Mouse (Mus musculus) cerebellum, adult 11-12 months (tissue): ENCODE measurements at regions not wholly inside any gene's neighbourhood (a gene's known extent, or its start where the extent isn't known, plus 50 kb on each side); places are given as distances from the start of the nearest gene placed in this dataset.

Source experiments
- DNase-seq: peaks from one replicate; pipeline ENCODE4 v3.0.0; 2022

DNA sequence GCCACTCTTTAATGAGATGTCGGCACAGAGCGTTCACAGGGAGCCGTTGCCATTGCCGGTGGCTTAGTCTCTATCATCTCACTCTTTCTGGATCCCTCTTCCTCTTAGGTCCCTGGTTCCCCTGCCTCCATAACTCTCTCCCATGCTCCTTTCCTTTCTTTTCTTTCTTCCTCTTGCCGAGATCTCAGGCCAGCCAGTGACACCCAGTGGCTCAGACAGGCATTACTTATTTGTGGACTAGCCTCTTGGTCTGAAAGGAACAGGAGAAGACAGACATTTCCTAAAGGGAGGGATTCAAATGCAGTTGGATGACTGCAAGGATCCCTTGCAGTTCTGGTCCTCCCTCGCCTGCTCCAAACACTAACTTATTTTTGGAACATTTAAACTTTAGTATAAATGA is 180.5 kb upstream of the Ado start:
- peak; percentile 5 for DNase-seq

DNA sequence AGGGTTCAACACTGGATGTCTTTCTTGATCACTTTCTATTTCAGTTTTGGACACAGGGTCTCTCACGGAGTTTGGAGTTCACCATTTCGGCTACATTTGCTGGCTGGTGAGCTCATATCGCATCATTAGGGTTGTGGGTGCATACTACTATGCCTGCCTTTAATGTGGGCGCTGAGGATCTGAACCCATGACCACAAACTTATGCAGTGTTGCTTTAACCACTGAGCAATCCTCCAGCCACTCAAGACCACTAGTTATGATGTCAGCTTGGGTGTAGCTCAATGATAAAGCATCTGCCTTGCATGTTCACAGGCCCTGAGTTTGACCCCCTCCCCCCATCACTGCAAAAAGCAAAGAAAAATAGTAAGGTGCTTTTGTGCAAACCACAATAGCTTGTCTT is 178.8 kb upstream of the Ado start:
- DNase-seq: no peak

DNA sequence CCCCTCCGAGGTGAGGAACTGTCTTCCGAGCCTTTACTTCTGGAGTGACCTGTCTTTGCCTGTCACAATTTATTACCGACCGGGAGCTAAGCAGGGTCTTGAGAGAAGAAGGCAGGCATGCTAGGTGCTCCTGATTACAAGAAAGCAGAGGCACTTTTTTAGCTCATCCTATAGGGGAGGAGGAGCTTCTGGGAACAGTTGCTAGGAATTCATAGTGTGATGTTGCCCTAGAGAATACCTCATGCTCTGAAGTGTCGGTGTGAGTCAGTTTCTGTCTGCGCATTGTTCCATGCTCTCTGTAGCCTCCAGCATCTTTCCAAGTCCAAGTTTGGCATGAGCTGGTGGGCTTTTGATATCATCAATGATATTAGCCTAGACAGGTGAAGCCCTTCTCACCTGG is 178.0 kb upstream of the Ado start:
- no peak for DNase-seq

DNA sequence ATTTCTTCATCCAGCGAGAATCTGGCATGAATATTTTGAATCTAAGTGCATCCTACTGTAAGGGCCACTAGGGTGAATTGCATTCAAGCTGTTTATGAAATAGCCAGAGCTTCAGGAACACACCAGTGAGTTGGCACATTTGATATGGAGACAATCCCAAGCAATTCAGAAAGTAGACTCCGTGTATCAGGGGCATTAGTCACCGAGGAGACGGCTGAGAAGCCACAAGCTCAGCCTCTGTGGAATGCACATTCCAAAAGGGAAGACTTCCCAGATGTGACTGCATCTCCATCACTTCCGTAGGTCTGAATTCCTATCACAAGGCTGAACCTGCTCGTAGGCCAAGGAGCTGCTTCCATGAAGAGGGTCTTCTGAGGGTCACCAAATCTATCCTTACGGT is 177.6 kb upstream of the Ado start:
- no peak for DNase-seq

DNA sequence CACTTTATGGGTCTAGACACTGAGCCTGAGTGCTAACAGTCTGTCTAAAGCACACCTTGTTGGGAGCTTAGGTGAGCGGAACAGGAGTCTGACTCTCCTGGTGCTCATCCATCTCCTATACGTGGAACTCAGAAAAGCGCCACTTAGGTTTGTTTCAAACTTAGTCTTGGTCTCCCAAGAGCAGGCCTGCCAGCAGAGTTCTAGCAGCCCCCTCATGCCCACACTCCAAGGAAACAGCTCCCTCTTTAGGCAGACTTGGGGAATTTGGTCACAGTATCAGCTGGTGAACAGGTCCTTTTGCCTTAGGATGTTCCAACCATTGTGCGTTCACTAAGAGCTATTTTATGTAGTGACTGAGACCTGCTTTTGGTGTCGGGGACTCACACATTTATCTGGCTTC is 173.0 kb upstream of the Ado start:
- no peak for DNase-seq

DNA sequence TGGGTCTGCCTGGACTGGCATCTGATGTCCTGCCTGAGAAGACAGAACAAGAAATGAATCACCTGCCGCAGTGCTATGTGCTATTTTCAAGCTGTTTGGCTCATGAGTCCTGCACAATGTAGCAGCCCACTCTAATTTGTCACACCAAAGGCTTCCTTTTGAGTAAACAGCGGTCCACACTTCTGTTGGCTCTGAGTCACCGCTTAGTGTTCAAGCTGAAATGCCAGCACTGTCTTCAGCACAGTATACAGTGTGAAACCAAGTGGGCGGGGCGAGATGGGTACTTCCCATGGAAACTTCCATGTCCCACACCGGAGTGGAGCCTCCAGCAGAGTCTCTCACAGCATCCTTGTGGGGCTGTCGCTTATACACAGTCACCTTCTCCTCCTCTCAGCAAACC is 168.8 kb upstream of the Ado start:
- DNase-seq: no peak

DNA sequence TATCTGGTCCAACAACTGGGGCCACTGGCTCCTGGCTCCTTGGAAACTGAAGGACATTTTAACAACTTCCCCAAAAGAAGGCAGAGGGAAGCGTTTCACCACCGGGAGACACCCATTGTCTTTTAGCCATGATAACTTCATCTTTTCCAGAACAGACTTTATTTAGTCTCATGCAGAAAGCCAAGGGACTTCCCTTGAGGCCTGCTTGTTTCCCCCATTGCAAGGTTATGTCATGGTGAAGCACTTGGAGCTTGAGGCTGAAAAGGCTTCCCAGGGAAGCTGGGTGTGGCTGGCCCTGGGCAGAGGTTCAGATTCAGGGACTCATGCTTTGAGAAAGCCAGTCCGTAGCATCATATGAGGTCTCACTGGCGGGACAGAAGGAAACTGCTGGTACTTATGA is 166.3 kb upstream of the Ado start:
- DNase-seq: no peak

DNA sequence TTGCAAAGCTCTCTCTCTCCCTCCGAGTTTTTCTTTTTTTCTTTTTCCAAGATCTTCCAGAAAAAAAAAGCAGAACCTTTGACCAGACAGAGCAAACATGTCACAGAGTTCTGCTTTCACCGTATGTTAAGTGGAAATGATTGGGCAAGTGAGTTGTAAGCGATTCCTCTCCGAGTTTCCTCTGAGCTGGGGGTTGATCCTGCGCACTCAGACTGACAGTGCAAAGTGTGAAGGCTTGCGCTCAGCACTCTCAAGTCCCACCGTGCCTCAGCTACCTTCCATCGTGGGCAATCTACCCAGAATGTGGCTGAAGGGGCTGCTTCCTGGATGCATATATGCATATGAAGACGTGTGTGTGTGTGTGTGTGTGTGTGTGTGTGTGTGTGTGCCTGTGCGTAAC is 164.3 kb upstream of the Ado start:
- DNase-seq: no peak

DNA sequence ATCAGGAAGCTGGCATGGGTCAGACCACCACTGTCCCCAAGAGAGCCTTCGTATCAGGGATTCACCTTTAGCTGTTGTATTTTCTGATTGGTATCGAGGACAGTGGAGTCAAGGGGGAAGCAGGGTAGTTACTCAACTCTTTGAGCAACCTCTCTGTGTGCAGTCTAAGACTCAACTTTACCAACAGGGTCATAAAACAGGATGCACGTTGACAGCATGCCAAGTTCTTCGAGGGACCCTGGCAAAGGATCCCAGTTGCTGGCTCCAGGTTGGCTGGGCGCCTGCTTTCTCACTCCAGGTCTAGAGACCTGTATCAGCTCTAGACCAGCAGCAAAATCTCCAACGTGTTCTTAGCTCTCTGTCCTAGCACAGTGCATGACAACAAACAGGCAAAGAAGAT is 163.9 kb upstream of the Ado start:
- no peak for DNase-seq

DNA sequence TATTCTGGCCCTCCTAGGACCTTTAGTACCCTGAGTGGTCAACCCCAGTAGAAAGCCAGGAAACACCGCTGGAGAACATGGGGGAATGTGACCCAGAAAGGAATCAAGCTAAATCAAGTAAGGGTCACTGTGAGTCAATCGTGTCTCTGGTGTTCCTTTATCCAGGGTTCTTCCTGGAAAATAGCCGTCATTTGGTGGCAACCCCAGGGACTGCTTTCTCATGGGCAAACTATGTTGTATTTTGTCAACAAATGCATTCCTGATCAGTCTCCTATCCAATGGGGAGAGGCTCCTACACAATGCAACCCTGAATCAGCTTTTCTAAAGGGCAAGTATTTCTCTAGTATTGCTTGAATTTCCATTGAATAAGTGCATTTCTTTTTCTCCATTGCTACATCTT is 163.2 kb upstream of the Ado start:
- no peak for DNase-seq

DNA sequence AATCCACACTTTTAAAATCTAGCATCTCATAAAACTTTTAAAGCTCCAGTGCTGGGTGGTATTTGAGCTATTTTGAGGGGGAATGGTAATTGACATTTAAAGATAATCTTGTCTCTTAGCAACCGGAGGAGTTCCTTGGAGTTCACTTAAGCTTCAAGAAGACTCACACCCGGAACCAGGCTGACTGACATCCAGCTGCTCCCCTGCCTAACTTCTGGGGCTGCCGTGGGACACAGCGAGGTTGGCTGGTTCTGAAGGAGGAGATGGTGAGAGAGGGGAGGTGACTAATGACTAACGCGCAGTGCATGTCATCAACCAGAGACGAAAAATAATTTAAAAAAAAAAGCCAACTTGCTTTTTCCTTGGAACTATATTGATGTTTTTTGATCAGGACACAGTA is 157.7 kb upstream of the Ado start:
- DNase-seq: no peak

DNA sequence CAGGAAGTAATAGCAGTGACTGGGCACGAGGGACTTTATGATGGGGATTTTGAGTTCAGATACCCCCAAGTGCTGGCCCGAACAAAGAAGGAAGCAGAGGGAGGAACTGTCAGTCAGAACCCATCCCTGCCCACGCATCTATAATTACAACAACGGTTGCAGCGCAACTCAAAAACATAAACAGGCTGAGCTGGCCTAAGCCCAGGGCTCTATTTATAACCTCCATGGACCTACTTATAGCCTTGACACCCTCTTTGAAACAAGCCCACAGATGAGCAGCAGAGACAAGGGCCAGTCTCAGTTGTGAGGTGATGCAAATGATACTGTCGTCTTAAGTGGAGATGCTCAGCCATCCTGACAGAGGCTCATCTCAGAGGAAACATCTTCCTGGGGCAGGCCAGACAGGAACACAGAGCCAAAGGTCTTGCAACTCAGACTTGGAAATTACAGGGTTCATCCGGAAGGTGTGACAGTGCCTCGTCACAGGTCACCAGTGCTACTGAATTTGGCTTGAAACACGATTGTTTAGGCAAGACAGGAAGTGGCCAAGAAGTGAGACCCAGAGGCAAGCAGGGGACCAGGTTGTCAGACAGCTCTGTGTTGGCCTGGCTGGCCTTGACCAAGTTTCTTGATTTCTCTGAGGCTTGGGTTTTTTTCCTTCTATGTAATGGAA is 154.2 kb upstream of the Ado start:
- DNase-seq: no peak

DNA sequence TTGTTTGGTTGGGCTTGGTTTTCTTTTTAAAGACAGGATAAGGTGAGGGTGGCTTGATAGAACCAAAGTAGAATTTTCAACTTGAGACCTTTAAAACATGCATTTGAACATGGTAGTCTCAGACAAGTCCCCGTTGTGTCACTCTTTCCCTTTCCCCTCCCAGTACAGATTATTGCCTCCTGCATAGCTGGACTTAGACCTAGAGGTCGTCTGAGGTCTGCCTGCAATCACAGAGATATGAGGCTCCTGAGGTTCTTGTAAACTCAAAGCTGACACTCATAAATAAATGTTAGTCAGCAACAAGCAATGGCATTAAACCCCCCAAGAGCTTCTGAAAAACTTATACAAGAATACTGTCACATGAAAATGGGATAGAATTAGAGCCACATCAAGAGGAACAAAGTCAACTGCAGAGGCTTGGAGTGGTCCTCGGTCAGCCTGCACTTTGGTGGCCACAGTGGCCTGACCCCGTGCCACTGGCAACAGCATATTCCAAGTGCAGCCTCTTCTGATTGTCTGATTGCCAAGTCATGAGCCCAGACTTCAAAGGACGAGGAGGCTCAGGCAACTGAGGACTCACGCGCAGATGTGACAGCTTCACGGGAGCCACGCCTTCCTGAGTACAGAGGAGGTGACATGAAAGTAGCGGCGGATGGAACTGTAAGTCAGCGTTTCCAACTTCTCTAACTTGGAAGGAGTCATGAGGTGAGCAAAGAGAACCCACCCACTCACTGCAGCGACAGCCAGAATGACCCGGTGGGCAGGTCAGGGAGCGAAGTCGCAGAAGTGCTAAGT is 148.8 kb upstream of the Ado start:
- no peak for DNase-seq

DNA sequence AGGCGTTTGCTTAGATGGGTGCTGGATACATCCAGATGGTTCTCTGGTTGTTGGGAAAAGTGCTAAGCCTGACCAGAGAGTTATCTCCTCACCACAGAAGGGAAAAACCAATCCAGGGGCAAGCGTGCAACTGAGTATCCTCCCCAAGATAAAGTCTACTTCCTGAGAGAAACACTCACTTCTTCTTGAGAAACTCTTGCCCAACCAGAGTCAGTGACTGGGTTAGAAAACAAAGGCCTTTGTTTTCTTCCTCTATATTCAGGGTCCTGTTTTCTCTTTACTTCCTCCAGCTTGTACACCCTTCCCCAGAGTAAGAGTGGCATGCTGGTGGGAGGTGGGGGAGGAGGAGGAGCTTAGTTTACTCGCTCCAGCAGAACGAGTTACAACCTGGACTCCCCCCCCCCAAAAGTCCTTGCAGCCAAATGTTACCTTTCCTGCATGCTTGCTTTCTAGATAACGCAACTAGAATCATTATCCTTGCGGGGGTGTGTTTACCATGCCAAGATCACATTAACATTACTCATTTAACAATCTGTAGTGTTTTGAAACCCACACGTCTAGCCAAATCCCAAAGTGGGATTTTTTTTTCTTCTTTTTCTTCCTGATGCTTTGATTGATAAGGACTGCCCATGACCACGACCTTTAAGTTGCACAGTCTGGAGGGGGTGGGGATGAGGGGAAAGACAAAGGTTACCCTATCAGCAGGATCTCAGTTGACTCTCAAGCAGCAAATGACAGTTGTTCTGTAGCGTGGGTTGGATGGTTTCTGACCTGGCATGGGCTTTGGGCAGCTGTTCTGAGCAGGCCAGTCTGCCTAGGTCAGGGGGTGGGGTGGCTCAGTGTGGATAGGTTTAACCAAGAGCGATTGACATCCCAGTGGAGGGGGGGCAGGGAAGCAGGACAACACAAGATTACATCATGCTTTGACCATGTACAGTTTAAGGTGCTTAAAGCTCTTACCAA is 147.4 kb upstream of the Ado start:
- DNase-seq: no peak

DNA sequence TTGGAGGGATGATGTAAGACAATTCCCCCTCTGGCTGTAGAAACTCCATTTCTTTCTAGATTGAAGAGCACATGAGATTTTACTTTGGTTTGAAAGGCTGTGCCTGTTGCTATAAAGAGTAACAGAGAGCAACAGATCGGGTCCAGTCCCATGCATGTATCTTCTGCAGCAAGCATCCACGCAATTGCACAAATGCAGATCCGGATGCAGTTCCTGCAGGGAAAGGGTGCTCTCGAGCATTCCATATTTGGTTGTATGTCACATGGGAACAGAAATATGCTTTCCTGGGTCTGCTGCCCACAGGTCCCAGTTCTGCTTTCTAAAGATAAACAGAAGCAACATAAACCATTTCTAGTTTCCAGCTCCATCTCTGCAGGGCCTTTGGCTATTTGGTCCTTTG is 146.0 kb upstream of the Ado start:
- DNase-seq: no peak

DNA sequence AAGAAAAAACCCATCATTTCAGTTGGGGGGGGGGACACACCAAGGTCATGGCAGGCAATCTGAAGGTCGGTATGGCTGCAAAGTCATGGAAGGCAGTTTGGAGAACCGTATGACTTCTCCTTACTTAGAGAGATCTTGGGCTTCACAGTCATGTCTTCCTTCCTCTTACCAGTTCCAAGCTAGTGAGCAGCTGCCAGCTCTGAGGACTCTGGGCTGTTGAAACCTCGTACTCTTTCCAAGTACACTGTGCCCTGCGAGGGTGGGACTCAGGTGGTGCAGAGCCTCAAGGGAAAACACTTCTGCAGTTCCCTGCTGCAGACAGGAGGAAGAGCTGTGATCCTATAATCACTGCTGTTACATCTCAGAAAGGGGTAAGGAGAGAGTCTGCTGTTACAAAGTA is 144.8 kb upstream of the Ado start:
- DNase-seq: no peak

DNA sequence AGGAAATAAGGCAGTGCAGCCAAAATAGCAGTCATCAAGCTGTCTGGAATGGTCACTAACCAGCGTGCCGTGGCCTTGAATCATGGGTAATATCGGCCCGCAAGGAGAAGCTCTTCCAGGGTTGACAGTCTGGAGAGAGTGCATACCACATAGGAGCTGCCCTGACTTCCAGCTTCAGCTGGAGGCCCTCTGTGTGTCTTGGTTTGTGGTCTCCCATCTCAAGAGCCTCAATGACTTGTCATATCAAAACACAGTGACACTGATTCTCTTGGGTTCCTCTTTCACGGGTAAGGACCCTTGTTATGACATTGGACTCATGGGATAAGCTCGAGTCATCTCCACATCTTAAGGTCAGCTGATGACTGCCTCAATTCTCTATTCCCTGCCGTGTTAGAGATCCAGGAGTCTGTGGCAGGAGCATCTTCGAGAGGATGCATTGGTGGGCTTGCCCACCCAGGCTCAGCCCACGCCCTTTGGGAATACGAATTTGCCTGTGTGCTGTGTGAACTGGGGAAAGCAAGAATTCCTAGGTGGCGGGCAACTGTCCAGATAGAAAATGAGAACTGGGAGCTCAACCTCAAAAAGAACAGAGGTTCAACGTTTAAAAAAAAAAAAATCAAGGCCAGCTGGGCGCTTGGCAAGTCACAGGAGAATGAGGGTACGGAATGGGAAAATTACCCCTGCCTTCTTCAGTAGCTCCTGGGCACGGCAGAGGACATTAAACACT is 141.4 kb upstream of the Ado start:
- DNase-seq: no peak

DNA sequence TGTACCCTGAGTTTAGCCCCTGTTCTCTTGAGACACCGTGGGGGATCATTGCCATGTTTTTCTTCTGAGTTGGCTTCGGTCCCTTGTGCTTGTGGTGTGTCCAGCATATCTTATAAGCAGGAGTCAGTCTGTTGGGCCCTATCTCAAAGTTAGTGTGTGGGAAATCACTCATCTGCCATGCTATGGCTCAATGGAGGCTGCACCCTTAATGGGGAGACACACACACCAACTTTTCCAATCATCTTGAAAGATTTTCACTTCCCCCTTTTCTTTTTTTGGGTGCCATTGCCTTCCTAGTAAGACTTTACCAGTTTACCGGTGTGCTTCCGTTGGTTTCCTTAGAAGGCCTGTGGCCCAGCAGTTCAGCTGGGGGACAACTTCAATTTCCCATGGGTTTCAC is 130.6 kb upstream of the Ado start:
- DNase-seq: no peak

DNA sequence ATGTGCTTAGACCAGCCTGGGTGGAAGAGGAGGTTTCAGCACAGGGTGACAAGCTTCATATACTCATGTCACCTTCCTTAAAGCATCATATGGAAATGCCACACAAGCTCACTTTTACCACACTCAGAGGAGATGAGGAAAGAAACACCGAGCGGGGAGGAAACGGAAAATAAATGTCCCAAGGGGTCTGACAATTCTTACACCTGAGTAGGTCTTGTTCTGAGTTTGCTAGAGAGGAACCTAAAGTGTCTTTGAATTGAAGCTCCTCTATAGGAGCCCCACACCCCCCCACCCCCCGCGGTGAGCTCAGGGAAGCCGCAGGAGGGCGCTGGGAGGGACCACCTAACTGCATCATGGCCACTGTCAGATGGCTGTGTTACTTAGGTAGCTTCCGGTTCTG is 124.7 kb upstream of the Ado start:
- DNase-seq: no peak

DNA sequence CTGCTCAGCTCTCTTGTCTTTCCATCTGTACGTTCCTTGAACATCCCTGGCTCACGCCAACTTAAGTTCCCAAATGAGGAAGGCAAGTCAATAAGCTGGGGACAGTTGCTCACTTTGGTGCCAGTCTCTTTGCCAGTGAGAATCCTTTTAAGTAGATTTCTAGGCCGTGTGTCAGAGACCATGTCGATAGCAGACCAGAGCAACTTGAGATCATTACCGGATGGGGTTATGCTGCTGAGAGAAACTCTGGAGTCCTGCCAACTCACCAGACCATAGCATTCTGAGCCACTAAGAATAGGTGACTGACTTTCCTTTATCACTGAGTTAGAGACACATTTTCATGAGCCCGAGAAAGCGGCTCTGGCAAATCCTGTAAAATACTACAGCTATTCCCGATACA is 123.5 kb upstream of the Ado start:
- no peak for DNase-seq

DNA sequence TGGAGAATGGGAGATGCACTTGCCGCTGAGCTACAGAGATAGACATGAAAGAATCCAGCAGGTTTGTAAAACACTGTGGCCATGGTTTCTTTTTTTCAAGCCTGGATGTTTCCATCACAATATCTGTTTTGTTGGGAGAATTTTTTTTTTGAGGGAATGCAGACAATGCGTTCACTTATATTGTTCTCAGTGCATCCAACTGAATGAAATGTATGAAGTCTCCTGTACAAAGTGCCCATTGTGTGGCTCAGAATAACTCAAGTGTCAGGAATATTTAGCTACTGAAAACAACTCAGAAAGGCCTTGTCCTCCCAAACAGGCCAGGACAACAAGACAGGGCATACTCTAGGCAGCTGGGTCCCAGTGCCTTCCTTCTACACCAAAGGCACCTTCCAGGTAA is 120.3 kb upstream of the Ado start:
- no peak for DNase-seq

DNA sequence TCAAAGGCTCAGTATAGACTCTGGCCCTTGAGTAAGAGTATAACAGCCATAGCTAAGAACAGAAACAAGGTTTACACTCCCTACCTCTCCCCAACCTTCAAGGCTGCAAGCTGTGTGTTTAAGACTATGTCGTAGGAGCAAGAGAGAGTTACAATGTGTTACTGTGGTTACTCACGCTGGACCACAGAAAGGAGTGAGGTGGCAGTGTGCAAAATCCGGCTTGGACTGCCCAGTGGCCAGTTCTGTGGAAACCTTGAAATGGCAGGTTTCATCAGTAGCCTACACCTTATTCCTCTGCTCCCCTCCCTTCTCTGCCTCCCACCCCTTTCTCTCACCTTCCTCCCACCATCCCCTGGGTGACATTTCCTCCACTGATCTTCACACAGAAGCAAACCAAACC is 114.3 kb upstream of the Ado start:
- no peak for DNase-seq

DNA sequence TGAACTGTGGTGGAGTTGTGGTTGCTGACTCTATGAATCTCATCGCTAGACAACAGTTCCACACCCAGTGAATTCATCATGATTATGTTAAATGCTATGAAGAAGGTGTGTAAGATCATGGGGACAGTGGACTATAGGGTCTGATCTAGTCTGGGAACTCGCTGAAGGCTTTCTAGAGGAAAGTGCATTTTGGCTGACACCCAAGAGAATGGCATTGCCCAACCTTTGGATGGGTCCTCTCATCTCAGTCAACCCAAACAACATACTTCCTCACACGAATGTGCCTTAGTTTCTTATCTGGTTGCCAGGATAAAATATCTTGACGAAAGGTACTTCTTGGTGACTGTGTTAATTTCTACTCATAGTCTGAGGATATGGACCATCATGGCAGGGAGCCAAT is 112.9 kb upstream of the Ado start:
- no peak for DNase-seq
